Mouse (Mus musculus): ENCODE data around the gene Gdpgp1.

GRCm38 (mm10) chr7:80200588-80200945, 32.1 kb upstream of the Gdpgp1 start:
- TF ChIP-seq CTCF (IDR thresholded peaks at IDR 0.05; ENCODE audit: low read depth) (peak; percentile 24), EP300 (IDR thresholded peaks at IDR 0.05; ENCODE audit: low read depth) (no peak)
